Mouse (Mus musculus) hindbrain, embryonic 16.5 days (tissue): Measurements from ENCODE around the gene Prdm1. TPM values are rescaled to one million over a fixed set of nuclear protein-coding genes. Genes with fewer than 3 reads are reported as not detected.

ENCODE experiments used
- ATAC-seq: fragments of 200-750 bp; cut with Nextera tagmentation; 2 replicates; pipeline ENCODE4 v1.8.0; 2017; ENCODE audit warnings: moderate TSS enrichment, moderate library complexity
- H3K27ac ChIP-seq: fragments of 300-500 bp; sonication (generic); 2 replicates; pipeline ENCODE4 v1.5.1; 2014; ENCODE audit warnings: low read depth, mild to moderate bottlenecking, control low read depth, low read length, moderate library complexity
- H3K27me3 ChIP-seq: fragments of 300-500 bp; sonication (generic); replicated peaks from 2 replicates; pipeline ENCODE4 v1.6.1; 2014; ENCODE audit warnings: low read length; ENCODE audit not compliant: control insufficient read depth, insufficient read depth
- H3K36me3 ChIP-seq: fragments of 300-500 bp; sonication (generic); 2 replicates; pipeline ENCODE4 v1.6.1; 2014; ENCODE audit warnings: mild to moderate bottlenecking, low read length, moderate library complexity, mixed read lengths; ENCODE audit not compliant: control insufficient read depth, insufficient read depth
- H3K4me1 ChIP-seq: fragments of 300-500 bp; sonication (generic); 2 replicates; pipeline ENCODE4 v1.6.1; 2014; ENCODE audit warnings: low read depth, low read length; ENCODE audit not compliant: control insufficient read depth, insufficient read depth
- H3K4me2 ChIP-seq: fragments of 300-500 bp; sonication (generic); 2 replicates; pipeline ENCODE4 v1.6.1; 2014; ENCODE audit warnings: mild to moderate bottlenecking, low read length, control low read depth, moderate library complexity
- H3K4me3 ChIP-seq: fragments of 300-500 bp; sonication (generic); 2 replicates; pipeline ENCODE4 v1.5.1; 2014; ENCODE audit warnings: mild to moderate bottlenecking, low read length, control low read depth, moderate library complexity
- H3K9ac ChIP-seq: fragments of 300-500 bp; sonication (generic); 2 replicates; pipeline ENCODE4 v1.6.1; 2014; ENCODE audit warnings: low read depth, mild to moderate bottlenecking, control low read depth, low read length, moderate library complexity
- H3K9me3 ChIP-seq: fragments of 300-500 bp; sonication (generic); 2 replicates; pipeline ENCODE4 v1.6.1; 2014; ENCODE audit warnings: mild to moderate bottlenecking, low read length, moderate library complexity; ENCODE audit not compliant: control insufficient read depth
- WGBS: fragments of 180-500 bp; shearing (Covaris S2); extraction: QIAGEN DNeasy Blood & Tissue Kit; methylation state at CpG from one replicate; pipeline ENCODE4 v1.1.7; 2014; 5-methylcytosine and 5-hydroxymethylcytosine counted together
- polyA plus RNA-seq: library from polyadenylated mRNA; unstranded; fragments of >200 nt; fragmentation: Nextera tagmentation; extraction: Ambion mirVana; gene quantifications from 2 replicates; pipeline ENCODE4 v1.2.1, GENCODE M21; 2015

The Prdm1 gene
- polyA plus RNA-seq, 1 experiment from 2014 or later = 0.36 TPM

- Histone ChIP-seq H3K27me3 (peaks cover 4% of the 10 kb centered on the region; the same call in 1 of the 2 replicates), H3K4me2 (no peak overlapping the region), H3K4me1 (no peaks in the 10 kb centered on the region), H3K27ac (no peak overlapping the region), H3K36me3 (no peaks in the 10 kb centered on the region), H3K4me3 (no peak overlapping the region), H3K9ac (no peak overlapping the region), H3K9me3 (no peaks in the 10 kb centered on the region)
- WGBS = 93% methylated on average over 2 of the region's 2 CpGs
- ATAC-seq = no peak
Observed at GRCm38 (mm10) chr10:44450835-44451234, 77.5 kb downstream of the Prdm1 start.

DNA sequence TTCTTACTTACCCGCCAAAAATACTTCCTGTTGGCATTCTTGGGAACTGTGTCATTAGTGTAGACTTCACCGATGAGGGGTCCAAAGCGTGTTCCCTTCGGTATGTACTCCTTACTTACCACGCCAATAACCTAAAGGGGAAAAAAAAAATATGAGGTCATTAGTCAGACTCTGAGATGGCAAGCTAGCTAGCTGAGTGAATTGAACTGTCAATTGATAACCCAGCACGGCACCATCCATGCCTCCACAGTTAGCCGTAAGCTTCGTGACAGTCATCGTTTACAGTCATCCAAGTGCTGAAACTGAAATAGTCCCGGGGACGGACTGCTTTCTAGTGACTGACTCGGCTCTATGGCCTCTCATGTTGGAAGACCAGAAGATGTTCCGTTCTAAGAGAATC, 78.2 kb downstream of the Prdm1 start:
- no peaks in the 10 kb centered on the region for H3K4me1 ChIP-seq
- H3K36me3 ChIP-seq = no peaks in the 10 kb centered on the region
- H3K4me2 ChIP-seq = no peak overlapping the region
- no peak overlapping the region for H3K27ac ChIP-seq
- WGBS = 77% methylated on average over 13 of the region's 13 CpGs
- H3K27me3 ChIP-seq = no peaks in the 10 kb centered on the region; the same call in 1 of the 2 replicates
- no peak overlapping the region for H3K4me3 ChIP-seq
- no peaks in the 10 kb centered on the region for H3K9me3 ChIP-seq
- no peak overlapping the region for H3K9ac ChIP-seq
- no peak for ATAC-seq

GRCm38 (mm10) chr10:44449666-44450065, 78.6 kb downstream of the Prdm1 start:
- Histone ChIP-seq H3K27me3 (no peaks in the 10 kb centered on the region), H3K36me3 (no peaks in the 10 kb centered on the region), H3K9me3 (no peaks in the 10 kb centered on the region), H3K27ac (no peak overlapping the region), H3K9ac (no peak overlapping the region), H3K4me3 (no peak overlapping the region), H3K4me2 (no peak overlapping the region), H3K4me1 (no peaks in the 10 kb centered on the region)
- WGBS = 60% methylated on average over 5 of the region's 5 CpGs
- no peak for ATAC-seq

GRCm38 (mm10) chr10:44448165-44448564, 80.1 kb downstream of the Prdm1 start:
- Histone ChIP-seq H3K4me1 (no peaks in the 10 kb centered on the region), H3K9ac (no peak overlapping the region), H3K4me2 (no peak overlapping the region), H3K27me3 (no peaks in the 10 kb centered on the region), H3K27ac (no peak overlapping the region), H3K9me3 (no peaks in the 10 kb centered on the region), H3K36me3 (no peaks in the 10 kb centered on the region), H3K4me3 (no peak overlapping the region)
- WGBS = 66% methylated on average over 12 of the region's 12 CpGs
- no peak for ATAC-seq

DNA sequence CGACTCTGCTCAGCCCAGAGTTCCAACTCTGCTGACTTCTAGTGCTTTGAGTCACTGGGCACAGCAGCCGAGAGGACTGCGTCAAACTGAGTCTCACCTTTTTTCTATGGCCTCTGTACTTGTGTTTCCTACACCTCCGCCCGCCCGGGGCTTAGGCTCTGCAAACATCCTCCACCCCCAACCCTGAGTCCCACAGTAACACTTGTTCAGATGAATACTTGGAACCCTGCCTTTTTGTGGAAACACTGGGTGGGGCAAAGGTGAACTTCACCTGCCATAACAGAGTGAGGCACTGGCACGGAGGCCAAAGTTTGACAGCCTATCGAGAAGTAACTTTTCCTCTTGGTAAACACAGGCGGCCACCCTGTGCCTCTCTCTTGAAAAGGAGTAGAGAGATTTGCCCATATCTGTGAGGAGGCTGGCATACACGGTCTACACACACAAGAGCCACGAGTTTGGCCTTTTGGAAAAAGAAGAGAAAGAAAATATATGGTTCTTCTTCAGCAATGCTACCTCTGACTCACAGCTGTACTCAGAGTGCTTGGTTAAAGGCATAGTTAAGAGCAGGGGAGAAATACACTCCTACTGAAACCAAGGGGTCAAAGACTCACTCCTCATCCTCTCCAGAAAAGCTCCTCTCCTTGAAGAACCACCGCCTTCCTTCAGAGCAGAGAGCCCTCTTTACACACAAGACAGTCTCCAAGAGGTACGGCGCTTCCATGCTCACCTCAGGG, 80.7 kb downstream of the Prdm1 start:
- WGBS = 92% methylated on average over 14 of the region's 14 CpGs

DNA sequence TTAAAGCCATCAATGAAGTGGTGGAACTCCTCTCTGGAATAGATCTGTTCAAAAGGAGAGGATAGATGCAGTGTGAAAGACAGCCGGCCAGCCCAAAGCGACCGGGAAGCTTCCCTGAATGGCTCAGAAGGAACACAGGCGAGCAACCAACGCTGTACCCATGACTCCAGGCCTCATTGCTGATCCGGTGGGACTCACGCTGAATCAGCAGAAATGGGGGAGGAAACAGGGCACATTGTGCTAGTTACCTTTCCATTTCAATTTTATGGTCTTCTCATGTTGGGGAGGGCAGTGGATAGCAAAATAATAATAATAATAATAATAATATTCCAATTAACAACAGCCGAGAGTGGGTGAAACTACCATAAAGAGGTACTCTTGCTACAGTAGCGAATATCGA, 81.3 kb downstream of the Prdm1 start:
- no peak overlapping the region for H3K4me2 ChIP-seq
- ATAC-seq = no peak
- no peak overlapping the region for H3K27ac ChIP-seq
- no peaks in the 10 kb centered on the region for H3K9me3 ChIP-seq
- no peak overlapping the region for H3K4me3 ChIP-seq
- no peaks in the 10 kb centered on the region for H3K36me3 ChIP-seq
- WGBS = 93% methylated on average over 10 of the region's 10 CpGs
- no peaks in the 10 kb centered on the region for H3K4me1 ChIP-seq
- no peaks in the 10 kb centered on the region for H3K27me3 ChIP-seq
- no peak overlapping the region for H3K9ac ChIP-seq

More for the DNA sequence above, 80.7 kb downstream of the Prdm1 start:
- no peak overlapping the region for H3K27ac ChIP-seq
- H3K4me2 ChIP-seq = no peak overlapping the region
- no peaks in the 10 kb centered on the region for H3K4me1 ChIP-seq
- ATAC-seq = no peak
- no peaks in the 10 kb centered on the region for H3K36me3 ChIP-seq
- H3K4me3 ChIP-seq = no peak overlapping the region
- H3K9me3 ChIP-seq = no peaks in the 10 kb centered on the region
- no peak overlapping the region for H3K9ac ChIP-seq
- H3K27me3 ChIP-seq = no peaks in the 10 kb centered on the region

- ATAC-seq = no peak
- Histone ChIP-seq H3K4me3 (no peak overlapping the region), H3K9me3 (no peaks in the 10 kb centered on the region), H3K27me3 (no peaks in the 10 kb centered on the region), H3K36me3 (no peaks in the 10 kb centered on the region), H3K9ac (no peak overlapping the region), H3K27ac (no peak overlapping the region), H3K4me1 (no peaks in the 10 kb centered on the region), H3K4me2 (no peak overlapping the region)
- WGBS = 71% methylated on average over 4 of the region's 4 CpGs
Observed at GRCm38 (mm10) chr10:44444415-44444814, 83.9 kb downstream of the Prdm1 start.

- Histone ChIP-seq H3K9me3 (no peaks in the 10 kb centered on the region), H3K27me3 (no peaks in the 10 kb centered on the region), H3K36me3 (no peaks in the 10 kb centered on the region), H3K4me2 (no peak overlapping the region), H3K27ac (no peak overlapping the region), H3K4me1 (no peaks in the 10 kb centered on the region), H3K4me3 (no peak overlapping the region), H3K9ac (no peak overlapping the region)
- ATAC-seq = no peak
- WGBS = 87% methylated on average over 12 of the region's 12 CpGs
Observed at GRCm38 (mm10) chr10:44443696-44444095, 84.6 kb downstream of the Prdm1 start.

GRCm38 (mm10) chr10:44439732-44440131, 88.6 kb downstream of the Prdm1 start:
- Histone ChIP-seq H3K4me3 (no peak overlapping the region), H3K9me3 (no peaks in the 10 kb centered on the region), H3K4me1 (no peaks in the 10 kb centered on the region), H3K9ac (no peak overlapping the region), H3K27ac (no peak overlapping the region), H3K4me2 (no peak overlapping the region), H3K36me3 (no peaks in the 10 kb centered on the region), H3K27me3 (no peaks in the 10 kb centered on the region)
- 93% methylated on average over 11 of the region's 11 CpGs for whole genome bisulfite sequencing
- ATAC-seq = no peak
